Mouse (Mus musculus) skeletal muscle tissue, postnatal 0 days (tissue): ENCODE data around the gene Siah1b. TPM values are rescaled to one million over a fixed set of nuclear protein-coding genes. Genes with fewer than 3 reads are reported as not detected.

Experiments used
- polyA plus RNA-seq: library from polyadenylated mRNA; unstranded; fragments of >200 nt; fragmentation: Nextera tagmentation; extraction: Ambion mirVana; gene quantifications from 2 replicates; pipeline ENCODE4 v1.2.1, GENCODE M21; 2015

Gene Siah1b
- polyA plus RNA-seq, result 8.2 and 8.3 TPM in 2 replicates

GRCm38 (mm10) chrX:164076040-164076775, at the start of gene Siah1b:
TSS of gene Siah1b (minus strand) at chrX:164076493.

GRCm38 (mm10) chrX:164088582-164088981, 12.3 kb upstream of the Siah1b start, which contains the start of gene Cltrn:
TSS of gene Cltrn (plus strand) at chrX:164088830.

GRCm38 (mm10) chrX:164027607-164028289, 48.5 kb downstream of the Siah1b start, which contains the start of gene Car5b:
TSS of gene Car5b (minus strand) at chrX:164027997.

Other genes with a start within 250 kb of the Siah1b start
- gene Ap1s2, start 167.5 kb downstream of the Siah1b start, polyA plus RNA-seq, result 23.7 and 25.2 TPM in 2 replicates
- gene Zrsr2, start 117.8 kb downstream of the Siah1b start, polyA plus RNA-seq, result 24.8 and 30.1 TPM in 2 replicates
- 0.95 and 9.7 TPM in 2 replicates for gene Car5b, start 48.5 kb downstream of the Siah1b start, polyA plus RNA-seq
- not detected in 2 replicates for gene Cltrn, start 12.3 kb upstream of the Siah1b start, polyA plus RNA-seq
- 0.15 and 0.63 TPM in 2 replicates for gene Ace2, start 62.8 kb upstream of the Siah1b start, polyA plus RNA-seq
- 0.51 and 0.55 TPM in 2 replicates for gene Bmx, start 181.7 kb upstream of the Siah1b start, polyA plus RNA-seq
- 6.5 and 7.2 TPM in 2 replicates for gene Pir, start 192.9 kb upstream of the Siah1b start, polyA plus RNA-seq